Mouse (Mus musculus) MEL (cell line): Measurements from ENCODE around the gene Iqsec1.

ENCODE experiments used
- CTCF ChIP-seq, 3 experiments: IDR thresholded peaks in 2 of 3; conservative IDR thresholded peaks in 1 of 3; 2 replicates each; pipeline ENCODE4 v1.5.1; 2011 to 2012; ENCODE audit warnings: low read length in 3 of 3, low read depth in 2 of 3, mild to moderate bottlenecking in 2 of 3, improper control_type of control experiment in 1 of 3, inconsistent platforms in 1 of 3, mixed read lengths in 1 of 3, moderate library complexity in 1 of 3; ENCODE audit not compliant: control insufficient read depth in 1 of 3, insufficient read depth in 1 of 3, poor library complexity in 1 of 3, severe bottlenecking in 1 of 3
- EP300 ChIP-seq, 2 experiments: IDR thresholded peaks; 2 replicates each; pipeline ENCODE4 v1.6.1; 2011; ENCODE audit warnings: improper control_type of control experiment in 2 of 2, low read length in 2 of 2, low read depth in 1 of 2, mild to moderate bottlenecking in 1 of 2
- GATA1 ChIP-seq: IDR thresholded peaks from 2 replicates; pipeline ENCODE4 v1.6.1; 2011; ENCODE audit warnings: low read depth, low read length, improper control_type of control experiment
- MAX ChIP-seq: IDR thresholded peaks from 2 replicates; pipeline ENCODE4 v1.6.1; 2011; ENCODE audit warnings: low read length, improper control_type of control experiment
- POLR2A ChIP-seq, 2 experiments: IDR thresholded peaks; 2 replicates each; pipeline ENCODE4 v1.6.1; 2011 to 2012; ENCODE audit warnings: low read length in 2 of 2, mild to moderate bottlenecking in 2 of 2, control low read depth in 1 of 2, improper control_type of control experiment in 1 of 2, low read depth in 1 of 2, moderate library complexity in 1 of 2; ENCODE audit not compliant: control insufficient read depth in 1 of 2, insufficient read depth in 1 of 2, poor library complexity in 1 of 2
- ZC3H11A ChIP-seq: IDR thresholded peaks from 2 replicates; pipeline ENCODE4 v1.6.1; 2012; ENCODE audit warnings: low read depth, mild to moderate bottlenecking, inconsistent platforms, low read length, improper control_type of control experiment

DNA sequence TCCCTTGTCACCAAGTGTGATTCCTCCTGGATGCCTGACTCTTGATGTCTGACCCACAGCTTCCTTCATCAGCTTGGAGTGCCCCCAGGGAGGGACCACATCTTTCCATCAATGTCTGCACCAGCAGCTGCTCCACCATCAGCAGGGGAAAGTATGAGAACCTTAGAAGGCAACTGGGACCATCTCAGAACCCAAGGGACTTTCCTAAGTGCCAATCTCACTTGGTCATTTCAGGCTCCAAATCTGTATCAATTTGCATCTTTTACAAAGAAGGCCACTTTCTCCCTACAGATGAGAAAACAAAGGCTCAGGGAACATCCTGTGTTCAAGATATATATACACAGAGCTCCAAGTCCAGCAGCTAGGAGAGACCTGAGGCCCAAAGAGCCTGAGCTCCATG is 205.3 kb downstream of the Iqsec1 start:
- TF ChIP-seq ZC3H11A (no peak), EP300 (IDR thresholded peaks at IDR 0.05; ENCODE audit: low read depth in 1 of 2, low read length in 2 of 2) (no peak), CTCF (IDR thresholded peaks at IDR 0.05 in 2 of 3, conservative IDR thresholded peaks at IDR 0.05 in 1 of 3; ENCODE audit: control insufficient read depth in 1 of 3, insufficient read depth in 1 of 3, low read depth in 2 of 3, low read length in 3 of 3, poor library complexity in 1 of 3, severe bottlenecking in 1 of 3) (no peak), MAX (no peak), POLR2A (IDR thresholded peaks at IDR 0.05; ENCODE audit: control insufficient read depth in 1 of 2, insufficient read depth in 1 of 2, low read depth in 1 of 2, low read length in 2 of 2, poor library complexity in 1 of 2) (no peak), GATA1 (no peak)
